Mouse (Mus musculus): ENCODE data around the gene Bod1l.
A peak's percentile ranks its signal among the peaks of the same experiment; 100 is the strongest.

The Bod1l gene

DNA sequence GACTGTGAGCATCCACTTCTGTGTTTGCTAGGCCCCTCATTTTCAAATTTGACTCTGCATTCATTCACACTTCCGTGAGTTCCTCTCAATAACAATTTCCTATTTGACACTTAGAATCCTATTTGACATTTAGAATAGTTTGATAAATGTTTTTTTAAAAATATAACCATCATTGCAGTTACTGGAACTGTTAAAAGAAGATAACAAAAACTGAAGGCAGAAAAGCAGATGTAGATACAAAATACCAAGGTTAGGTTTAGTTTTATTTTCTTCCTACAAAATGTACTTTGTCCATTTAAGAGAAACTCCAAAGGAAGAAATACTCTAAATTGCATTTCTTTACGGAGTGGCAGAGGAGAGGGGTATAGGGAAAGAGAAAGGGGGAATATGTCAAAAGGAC is 42.5 kb downstream of the Bod1l start:
- DNase-seq (ENCODE audit: low read depth in 1 of 2, low spot score in 2 of 2), result no peak

DNA sequence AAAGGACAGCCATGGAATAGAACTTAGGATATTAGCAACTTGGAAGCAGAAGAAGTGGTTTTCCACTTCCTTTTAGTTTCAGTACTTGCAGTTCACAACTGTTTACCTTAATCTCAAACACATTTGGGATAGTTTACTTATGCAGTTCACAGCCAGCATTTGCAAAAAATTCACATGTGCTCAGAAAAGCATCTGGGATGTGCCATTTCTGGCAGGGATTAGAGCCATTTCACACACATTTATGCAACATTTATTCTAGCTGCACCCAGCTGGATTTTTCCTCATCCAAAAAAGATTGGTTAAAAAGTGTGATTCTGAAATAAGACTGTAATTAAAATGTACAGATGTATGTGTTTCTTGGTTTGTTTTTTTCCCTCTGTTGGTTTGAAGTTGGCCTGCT is 49.7 kb downstream of the Bod1l start:
- DNase-seq (ENCODE audit: low read depth in 1 of 2, low spot score in 2 of 2), result no peak

DNA sequence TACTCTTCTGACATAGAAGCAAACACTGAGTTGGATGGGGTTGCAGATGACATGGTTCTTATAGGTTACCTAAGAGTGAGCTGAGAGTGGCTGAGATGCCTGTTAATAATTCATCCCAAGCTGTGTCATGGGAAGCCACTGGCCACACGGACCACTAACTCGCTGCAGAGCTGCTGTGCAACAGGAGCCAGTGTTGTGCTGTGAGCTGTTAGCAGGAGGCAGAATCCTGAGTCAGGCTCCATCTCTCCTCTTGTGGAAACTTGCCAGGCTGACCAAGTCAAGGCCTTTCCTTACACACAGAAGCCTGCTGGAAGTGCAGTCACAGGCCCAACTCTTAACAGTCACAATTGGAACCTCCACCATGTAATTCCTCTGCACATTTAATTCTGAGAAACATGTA is 53.6 kb downstream of the Bod1l start:
- no peak for DNase-seq (ENCODE audit: low read depth in 1 of 2, low spot score in 2 of 2)

DNA sequence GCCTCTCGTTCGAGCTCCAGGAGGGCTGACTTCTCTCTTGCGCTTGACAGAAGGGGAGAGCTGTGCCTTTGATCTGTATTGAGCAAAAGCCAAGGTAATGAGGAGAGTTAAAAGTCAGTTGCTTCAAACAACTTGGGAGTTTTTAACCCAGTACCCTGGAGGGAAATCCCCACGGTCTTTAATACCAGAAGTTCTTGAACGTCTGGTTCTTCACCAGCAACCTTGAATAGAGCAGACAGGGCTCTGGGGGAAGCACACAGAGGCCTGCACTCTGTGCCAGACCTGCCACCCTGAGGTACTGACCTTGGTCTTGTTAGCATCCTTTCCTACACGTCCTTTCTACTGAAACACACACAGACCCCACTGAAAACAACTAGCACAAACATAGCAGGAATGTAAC is 55.2 kb downstream of the Bod1l start:
- DNase-seq (ENCODE audit: low read depth in 1 of 2, low spot score in 2 of 2), result no peak

DNA sequence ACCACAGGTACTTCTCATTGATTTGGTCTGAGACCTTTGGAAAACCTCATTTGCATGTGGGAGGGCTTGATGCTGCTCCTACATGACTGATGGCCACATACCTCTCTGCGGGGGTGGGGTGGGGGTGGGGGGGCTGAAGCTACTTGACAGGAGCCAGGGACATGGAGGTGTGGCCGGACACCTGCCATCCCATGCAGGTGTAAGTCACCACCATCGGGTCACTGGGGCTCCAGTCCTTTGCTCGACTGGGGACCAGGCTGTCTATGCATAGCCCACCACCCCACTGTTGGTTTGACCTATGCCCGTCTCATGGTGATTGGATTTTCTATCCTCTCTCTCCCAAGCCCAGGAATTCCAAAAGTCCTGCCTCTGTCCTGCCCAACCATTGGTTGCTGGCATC is 62.2 kb downstream of the Bod1l start:
- no peak for DNase-seq (ENCODE audit: low read depth in 1 of 2, low spot score in 2 of 2)

DNA sequence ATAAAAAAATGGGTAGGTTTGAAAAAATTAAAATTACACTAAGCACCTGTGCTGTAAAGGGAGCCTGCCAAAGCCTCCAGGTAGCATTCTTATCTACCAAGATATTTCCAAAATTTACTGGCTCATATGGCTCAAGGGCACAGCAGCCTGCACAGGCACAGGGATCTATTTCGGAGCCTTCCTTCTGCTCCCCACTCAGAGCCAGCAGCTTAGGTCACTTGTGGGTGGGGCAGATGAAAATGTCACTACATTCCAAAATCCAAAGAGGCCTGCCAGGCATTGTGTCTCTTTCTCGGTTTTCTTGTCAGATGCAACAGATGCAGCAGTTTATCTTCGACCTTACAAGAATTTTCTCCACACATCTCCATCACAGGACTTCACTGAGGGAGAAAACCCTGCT is 64.1 kb downstream of the Bod1l start:
- DNase-seq (ENCODE audit: low read depth in 1 of 2, low spot score in 2 of 2), result no peak

DNA sequence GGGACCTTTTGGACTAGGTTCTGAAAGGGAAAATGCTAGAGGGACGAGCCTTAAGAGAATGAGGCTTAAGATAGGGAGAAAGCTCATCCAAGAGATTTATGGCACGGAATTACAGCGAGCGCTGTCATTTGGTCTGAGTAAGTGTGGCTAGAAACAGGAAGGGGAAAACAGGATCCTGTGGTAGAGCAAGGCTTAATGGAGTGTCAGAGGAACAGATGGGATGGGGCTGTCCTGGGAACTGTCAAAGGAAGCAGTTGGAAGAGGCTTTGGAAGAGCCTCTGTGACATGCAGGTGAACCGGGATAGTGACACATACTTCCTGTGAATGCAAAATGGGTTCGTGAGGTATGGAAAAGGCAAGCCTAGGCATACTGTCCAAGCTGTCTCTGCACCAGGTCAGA is 68.4 kb downstream of the Bod1l start:
- no peak for DNase-seq (ENCODE audit: low read depth in 1 of 2, low spot score in 2 of 2)

DNA sequence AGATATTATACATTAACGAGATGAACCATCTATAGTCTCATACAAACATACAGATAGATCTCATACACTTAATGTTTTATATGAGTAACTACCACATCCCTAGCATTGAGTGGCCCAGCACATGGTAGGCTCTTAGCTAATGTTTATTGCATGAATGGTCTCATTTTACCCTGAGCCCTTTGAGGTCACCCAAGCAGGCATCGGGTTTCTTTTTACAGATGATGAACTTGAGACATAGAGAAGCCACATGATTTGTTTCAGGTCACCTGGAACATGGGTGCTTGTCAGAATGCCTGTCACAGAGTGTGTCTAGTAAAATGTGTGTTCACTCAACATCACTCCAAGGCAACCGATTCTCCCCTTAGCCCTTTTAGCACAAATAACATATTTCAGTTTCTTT is 68.8 kb downstream of the Bod1l start:
- no peak for DNase-seq (ENCODE audit: low read depth in 1 of 2, low spot score in 2 of 2)

DNA sequence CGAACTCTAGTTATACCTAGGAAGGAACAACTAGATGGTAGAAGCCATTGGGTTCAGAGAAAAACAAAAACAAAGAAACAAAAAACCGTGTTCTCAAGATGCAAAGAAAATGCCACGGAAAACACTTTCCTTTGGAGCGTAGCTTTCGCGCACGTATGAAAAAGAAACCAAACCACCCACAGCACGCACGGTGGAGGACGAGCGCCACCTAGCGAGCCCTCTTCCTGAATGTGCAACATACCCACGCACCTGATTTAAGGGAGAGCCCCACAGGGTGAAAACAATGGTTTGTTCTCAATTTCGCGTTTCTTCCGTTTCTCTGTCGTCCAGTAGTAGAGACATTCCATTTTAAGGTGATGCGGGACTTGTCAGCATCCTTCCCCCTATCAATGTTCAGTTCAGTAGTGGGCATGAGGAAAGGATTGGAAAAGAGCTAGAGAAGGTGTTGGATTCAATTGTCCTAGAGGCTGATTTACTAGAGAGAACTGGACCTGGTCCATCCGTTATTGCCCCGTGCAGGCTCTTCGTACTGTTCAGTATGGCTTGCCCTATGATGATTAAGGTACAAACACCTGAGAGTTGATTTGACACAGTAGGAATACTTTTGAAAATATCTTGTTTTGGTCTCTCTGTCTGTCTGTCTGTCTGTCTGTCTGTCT is 75.6 kb downstream of the Bod1l start:
- peak; percentile 30 to 69 for DNase-seq (ENCODE audit: low read depth in 1 of 2, low spot score in 2 of 2)

DNA sequence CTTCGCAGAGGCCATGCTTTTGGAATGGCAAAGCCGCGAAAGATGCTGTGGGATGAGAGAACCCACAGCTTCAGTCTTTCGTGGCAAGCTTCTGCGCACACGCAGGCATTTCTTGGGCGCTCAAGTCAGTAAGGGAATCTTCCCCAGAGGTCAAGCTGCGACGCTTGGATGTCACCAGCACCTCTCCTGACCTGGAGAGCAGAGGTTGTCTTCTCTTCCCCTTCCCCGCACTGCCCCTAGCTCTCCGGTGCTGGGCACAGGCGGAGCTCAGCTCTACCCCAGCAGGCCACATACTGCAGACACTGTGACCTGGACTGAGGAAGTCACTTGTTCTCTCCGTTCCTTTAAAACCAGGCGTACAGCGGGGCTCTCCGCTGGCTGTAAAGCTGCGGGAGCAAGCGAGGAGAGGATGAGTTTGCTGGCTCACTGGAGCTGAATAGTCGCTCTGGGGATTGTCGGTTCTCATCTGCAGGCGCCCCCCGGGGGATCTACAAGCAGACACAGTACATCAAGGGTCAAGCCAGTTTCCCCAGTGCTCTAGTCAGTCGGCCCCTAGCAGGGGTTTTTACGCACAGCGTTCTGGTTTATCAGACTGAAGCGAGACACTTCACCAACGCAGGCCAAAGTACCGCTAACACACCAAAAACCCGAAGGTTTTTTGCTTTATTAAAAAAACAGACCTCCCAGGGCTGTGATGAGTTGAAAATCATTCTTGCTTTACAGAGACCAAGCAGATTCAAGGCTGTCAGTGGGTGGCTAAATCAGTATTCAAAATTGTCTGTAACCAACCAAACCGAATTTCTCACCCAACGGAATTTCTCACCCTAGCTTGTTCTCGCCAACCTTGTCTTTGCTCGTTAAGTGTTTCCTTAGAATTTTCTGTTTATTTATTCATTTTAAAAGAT is 76.6 kb downstream of the Bod1l start:
- no peak for DNase-seq (ENCODE audit: low read depth in 1 of 2, low spot score in 2 of 2)

DNA sequence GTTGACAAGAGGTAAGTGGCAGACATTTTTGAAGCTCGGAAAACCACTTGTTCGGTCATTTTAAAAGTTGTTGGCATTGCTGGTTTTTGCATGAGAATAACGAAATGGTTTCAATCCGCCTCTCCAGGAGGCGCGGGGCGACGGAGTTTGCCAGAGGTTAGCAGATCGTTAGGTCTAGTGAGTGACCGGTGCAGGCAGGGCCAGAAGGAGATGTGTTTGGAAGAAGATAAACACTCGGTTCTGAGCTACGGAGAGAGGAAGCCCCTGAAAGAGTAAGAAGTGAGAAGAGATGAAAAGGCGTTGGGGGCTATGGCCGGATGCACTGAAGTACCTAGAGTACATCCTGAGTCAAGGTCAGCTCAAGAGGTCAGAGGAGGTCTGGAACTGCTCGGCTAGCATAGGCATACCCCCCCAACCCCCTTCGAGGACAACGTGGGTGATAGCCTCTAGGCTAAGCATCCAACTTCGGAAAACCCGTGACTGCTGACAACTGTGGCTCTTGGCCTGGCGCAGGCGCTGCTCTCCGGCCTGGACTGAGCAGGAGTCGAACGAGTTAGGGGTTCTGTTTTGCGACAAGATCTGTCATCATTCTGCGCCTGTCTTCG is 77.6 kb downstream of the Bod1l start:
- DNase-seq (ENCODE audit: low read depth in 1 of 2, low spot score in 2 of 2), result no peak

DNA sequence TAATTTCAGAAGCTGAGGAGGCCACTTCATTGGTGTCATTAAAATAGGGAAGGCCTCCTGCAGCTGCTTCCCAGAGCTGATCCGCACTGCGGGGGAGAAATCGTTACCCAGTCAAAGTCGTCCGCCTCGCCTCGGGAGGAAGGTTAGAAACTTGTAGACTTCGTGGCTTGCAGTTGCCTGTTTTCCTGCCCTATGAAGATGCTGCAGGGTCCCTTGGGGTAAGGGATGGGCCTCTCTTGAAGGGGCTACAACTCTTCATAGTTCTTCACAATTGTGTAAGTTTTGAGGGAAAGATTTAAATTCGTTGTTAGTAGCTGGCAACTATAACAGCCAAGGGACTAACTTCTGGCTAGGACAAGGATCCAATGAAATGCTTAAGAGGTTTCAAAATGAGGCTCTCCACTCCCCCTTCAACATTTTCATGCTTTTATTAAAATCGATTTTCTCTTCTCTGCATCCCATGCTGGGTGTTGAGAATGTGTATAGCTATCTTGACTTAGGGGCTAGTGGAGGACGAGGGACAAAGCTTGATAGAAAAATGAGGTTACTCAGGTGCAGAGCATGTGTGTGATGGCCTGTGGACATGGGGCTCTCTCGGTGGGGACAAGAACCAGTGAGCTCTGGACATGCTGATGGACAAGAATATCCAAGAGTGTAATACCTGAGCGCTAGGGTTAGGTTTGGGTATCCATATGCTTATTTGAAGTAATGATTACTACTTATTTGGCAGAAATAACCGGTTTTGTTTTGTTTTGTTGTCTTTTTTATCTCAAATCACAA is 78.3 kb downstream of the Bod1l start:
- no peak for DNase-seq (ENCODE audit: low read depth in 1 of 2, low spot score in 2 of 2)

DNA sequence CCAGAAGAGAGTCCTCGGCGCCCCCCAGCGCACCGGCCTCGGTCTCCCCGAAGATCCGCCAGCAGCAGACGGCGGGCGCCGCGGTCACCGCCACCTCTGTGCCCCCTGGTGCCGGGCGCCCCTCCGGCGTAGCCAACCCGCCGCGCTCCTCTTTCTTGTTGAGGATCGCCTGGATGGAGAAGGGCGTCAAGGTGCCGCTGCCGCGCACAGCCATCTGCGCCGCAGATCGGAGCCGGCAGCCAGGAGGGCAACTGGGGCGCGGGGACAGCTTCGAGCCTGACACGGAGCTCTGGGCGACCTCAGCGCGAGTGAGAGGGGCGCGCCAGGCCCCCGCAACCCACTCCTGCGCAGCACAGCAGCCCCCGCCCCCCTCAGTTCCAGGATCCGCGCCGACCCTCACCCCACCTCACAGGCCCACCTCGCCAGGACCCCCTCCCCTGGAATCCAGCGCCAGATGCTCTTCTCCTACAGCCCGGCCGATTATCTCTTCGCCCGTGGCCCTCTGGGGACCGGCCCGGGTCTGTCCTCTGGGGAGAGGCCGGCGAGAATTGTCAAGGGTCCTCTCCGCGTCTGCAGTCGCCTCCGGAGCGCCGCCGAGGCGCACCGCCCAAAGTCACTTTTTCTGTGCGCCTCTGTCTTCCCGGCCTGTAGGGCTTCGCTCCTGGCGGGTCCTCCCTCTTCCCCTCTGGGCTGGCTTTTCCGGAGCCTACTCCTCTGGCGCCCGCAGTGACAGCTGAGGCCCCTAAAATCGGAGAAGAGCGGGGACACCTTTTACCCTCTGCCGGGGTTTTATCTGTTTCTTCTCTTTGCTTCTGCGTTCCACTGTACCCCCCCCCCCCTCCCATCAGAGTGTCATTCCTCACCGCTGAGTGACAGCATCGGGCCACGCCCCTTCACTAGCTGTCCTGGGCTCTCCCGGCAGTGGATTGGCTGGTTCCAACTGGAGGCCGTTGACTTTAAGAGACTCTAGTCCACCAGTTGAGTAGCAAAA is 80.1 kb downstream of the Bod1l start, which contains the start of gene Nkx3-2:
Gene Nkx3-2, minus strand, starts transcription at position 771 of the 991 bp plus-strand sequence.
- DNase-seq (ENCODE audit: low read depth in 1 of 2, low spot score in 2 of 2), result no peak

DNA sequence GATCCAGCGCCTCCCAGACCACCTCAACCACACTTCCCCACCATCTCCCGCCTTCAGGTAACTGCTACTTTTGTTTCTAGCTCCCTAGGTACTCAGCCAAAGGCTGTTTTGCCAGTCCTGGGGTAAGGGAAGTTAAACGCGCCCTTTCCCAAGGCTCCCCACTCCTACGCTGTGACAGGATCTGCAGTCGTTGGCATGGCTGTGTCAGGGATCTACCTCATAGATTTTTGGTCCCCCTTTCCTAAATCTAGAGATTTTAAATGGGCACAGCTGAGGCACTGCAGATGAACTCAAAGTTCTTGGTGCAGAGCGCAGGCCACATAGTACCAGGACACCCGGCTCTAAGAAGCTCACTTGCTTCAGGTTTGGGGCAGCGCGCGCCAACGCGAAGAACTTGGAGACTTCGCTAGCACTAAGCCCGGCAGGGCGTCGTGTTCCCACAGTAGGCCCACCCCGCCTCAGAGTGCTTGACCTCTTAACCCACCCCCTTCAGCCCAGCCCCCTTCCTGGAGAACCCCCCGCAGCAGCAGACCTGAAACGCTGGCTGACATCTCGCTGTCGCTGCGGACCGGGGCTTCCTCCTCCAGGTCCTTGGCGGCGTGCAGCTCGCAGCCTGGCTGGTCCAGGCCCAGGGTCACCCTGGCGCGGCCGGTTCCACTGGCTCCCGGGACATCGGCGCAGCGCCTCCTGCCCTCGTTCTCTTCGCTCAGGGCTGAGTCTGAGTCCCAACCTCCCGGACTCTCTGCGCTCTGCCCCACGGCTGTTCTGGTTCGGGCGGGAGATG is 81.0 kb downstream of the Bod1l start:
- DNase-seq (ENCODE audit: low read depth in 1 of 2, low spot score in 2 of 2), result no peak

DNA sequence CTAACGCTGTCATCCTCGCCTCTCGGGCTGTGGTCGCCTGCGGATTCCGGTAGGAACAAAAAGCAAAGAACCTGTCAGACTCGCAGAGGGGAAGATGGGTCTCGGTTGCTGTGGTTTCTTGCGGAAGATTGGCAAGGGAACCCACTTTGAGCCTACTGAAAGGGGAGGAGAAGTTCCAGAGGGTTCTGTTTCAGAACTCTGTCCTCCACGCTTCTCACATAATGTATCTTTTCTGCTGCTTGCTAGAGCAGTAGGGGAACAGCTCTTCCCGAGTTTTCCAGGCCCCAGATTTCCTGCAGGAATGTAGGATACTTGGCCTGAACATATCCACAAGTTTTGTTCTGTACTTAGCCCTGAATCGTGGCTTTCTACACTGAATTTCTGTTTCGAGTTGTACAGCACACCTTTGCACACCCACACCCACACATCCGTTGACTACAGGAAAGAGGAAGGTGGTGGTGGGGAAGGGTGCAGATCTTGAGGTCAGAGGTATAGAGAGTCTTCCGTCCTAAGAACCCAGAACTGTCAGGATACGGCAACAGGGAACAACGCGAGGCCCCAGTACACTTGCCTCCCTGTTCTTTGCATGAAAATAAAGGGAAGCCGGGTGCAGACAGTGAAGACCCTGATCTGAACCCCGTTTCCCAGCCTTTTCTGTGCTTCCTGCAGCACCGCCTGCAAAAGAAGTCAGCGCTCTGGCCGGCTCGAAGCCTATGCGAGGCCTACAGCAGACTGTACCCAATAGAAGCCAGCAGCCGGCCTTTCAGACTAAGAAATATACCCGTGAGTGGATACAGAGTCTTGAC is 81.8 kb downstream of the Bod1l start:
- DNase-seq (ENCODE audit: low read depth in 1 of 2, low spot score in 2 of 2), result no peak

DNA sequence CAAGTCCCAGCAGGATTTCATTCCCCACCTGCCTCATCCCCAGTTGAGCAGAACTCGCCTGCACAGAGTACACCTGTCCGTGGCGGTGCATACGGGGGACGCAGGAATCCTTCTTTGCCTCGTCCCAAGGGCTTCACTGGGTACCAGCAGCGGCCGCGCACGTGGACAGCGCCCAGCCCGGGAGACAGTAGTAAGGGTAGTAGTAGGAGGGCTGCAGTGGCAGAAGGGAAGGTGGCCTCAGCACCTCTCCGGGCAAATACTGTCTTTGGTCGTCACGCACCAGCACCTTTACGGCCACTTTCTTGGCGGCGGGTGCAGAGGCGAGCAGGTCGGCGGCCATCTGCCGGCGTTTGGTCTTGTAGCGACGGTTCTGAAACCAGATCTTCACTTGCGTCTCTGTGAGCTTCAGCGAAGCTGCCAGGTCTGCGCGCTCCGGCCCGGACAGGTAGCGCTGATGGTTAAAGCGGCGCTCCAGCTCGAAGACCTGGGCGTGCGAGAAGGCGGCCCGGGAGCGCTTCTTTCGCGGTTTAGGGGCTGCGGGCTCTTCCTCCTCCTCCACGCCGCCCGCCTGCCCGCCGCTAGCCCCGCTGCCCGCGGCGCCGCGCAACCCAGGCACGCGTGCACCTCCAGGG is 82.5 kb downstream of the Bod1l start:
- no peak for DNase-seq (ENCODE audit: low read depth in 1 of 2, low spot score in 2 of 2)

DNA sequence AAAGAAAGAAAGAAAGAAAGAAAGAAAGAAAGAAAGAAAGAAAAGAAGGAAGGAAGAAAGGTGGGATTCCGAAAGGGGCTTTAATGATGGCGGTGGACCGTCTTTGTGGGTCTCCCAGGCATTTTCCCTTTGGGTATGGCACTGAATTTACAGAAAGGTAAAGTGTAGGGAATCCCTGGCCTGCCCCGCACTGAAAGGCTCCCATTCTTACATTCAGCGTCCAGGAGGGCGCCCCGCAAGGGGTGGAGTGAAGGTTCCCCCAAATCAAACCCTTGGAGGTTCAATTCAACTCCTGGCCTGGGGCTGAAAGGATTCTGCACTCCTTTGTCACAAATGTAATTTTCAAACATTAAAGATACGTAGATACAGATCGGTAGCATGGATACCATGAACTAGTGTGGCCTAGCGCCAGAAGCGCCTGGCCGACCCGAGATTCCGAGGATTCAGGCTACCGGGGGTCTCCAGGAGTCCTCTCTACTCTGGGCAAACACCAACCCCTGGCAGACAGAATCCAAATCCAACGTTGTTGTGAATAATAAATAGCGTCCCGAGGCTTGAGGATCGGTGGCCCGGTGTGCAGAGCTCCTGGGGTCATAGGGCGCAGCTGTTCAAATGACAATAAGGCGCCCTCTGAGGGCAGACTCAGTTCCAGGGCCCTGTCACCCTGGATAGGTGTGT is 83.1 kb downstream of the Bod1l start:
- no peak for DNase-seq (ENCODE audit: low read depth in 1 of 2, low spot score in 2 of 2)

DNA sequence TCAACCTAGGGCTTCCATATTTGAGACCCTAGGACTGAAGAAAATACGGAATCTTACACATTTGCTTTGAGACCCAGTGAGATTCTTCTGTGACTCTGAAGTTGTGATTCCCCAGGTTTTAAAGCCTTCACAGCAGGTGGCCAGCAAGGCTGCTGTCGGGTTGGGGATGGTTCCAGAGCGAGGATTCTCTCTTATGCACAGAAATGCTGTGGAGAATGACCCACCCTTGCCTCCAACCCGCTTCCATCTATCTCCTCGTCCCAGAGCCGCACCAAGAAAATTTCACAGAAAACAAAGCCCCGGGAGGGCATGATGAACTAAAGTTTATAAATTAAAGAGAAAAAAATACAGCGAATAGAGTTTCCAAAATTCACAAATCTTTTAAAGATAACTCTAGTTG is 84.0 kb downstream of the Bod1l start:
- DNase-seq (ENCODE audit: low read depth in 1 of 2, low spot score in 2 of 2), result no peak

Measured in monocyte, adult 2 months (primary cell).